Mouse (Mus musculus) cerebellum, adult 2 months (tissue): ENCODE data around the gene Btbd16.

Source experiments
- CTCF ChIP-seq: fragments of 200-500 bp; IDR thresholded peaks from 2 replicates; pipeline ENCODE4 v1.5.1; 2011; ENCODE audit warnings: low read depth, mild to moderate bottlenecking, control low read depth, low read length, moderate library complexity, borderline replicate concordance; ENCODE audit not compliant: insufficient read depth
- POLR2A ChIP-seq: fragments of 200-500 bp; IDR thresholded peaks from 2 replicates; pipeline ENCODE4 v1.6.1; 2011; ENCODE audit warnings: low read length, control low read depth, borderline replicate concordance; ENCODE audit not compliant: insufficient read depth

DNA sequence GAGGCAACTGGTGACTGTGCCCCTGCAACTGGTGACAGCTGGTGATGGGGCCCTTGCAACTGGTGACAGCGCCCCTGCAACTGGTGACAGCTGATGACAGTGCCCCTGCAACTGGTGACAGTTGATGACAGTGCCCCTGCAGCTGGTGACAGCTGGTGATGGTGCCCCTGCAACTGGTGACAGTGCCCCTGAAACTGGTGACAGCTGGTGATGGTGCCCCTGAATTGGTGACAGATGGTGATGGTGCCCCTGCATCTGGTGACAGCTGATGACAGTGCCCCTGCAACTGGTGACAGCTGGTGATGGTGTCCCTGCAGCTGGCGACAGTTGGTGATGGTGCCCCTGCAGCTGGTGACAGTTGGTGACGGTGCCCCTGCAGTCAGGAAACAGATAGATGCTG, 52.5 kb downstream of the Btbd16 start:
- TF ChIP-seq CTCF, result no peak
- no peak for TF ChIP-seq POLR2A
